Mouse (Mus musculus) liver, postnatal 0 days (tissue): ENCODE results near the gene Sh3bp4. TPM values are rescaled to one million over a fixed set of nuclear protein-coding genes. Genes with fewer than 3 reads are reported as not detected.

ENCODE experiments used
- ATAC-seq: fragments of 200-750 bp; cut with Nextera tagmentation; 2 replicates; pipeline ENCODE4 v1.8.0; 2017; ENCODE audit warnings: mild to moderate bottlenecking, moderate library complexity
- DNase-seq: peaks from one replicate; pipeline ENCODE4 v3.0.0-alpha.2; 2016
- H3K27ac ChIP-seq: fragments of 300-500 bp; sonication (generic); 2 replicates; pipeline ENCODE4 v1.5.1; 2014; ENCODE audit warnings: antibody characterized with exemption, moderate library complexity, mild to moderate bottlenecking, low read depth
- H3K27me3 ChIP-seq: fragments of 300-500 bp; sonication (generic); 2 replicates; pipeline ENCODE4 v1.6.1; 2014; ENCODE audit warnings: low read length, control low read depth, mixed read lengths; ENCODE audit not compliant: insufficient read depth
- H3K36me3 ChIP-seq: fragments of 300-500 bp; sonication (generic); replicated peaks from 2 replicates; pipeline ENCODE4 v1.6.1; 2014; ENCODE audit warnings: mild to moderate bottlenecking, control low read depth, low read length, moderate library complexity, mixed read lengths; ENCODE audit not compliant: insufficient read depth
- H3K4me1 ChIP-seq: fragments of 300-500 bp; sonication (generic); 2 replicates; pipeline ENCODE4 v1.6.1; 2014; ENCODE audit warnings: antibody characterized with exemption, mild to moderate bottlenecking, control low read depth; ENCODE audit not compliant: insufficient read depth
- H3K4me2 ChIP-seq: fragments of 300-500 bp; sonication (generic); 2 replicates; pipeline ENCODE4 v1.6.1; 2014; ENCODE audit warnings: low read depth, mild to moderate bottlenecking, low read length, moderate library complexity, mixed read lengths
- H3K4me3 ChIP-seq: fragments of 300-500 bp; sonication (generic); 2 replicates; pipeline ENCODE4 v1.5.1; 2014; ENCODE audit warnings: low read depth, low read length
- H3K9ac ChIP-seq: fragments of 300-500 bp; sonication (generic); replicated peaks from 2 replicates; pipeline ENCODE4 v1.6.1; 2014; ENCODE audit warnings: mild to moderate bottlenecking, moderate library complexity
- H3K9me3 ChIP-seq: fragments of 300-500 bp; sonication (generic); 2 replicates; pipeline ENCODE4 v1.6.1; 2016; ENCODE audit warnings: mild to moderate bottlenecking, control low read depth, low read length, mixed read lengths
- CTCF ChIP-seq: sonication (generic); IDR thresholded peaks from 2 replicates; pipeline ENCODE4 v1.5.1; 2016; ENCODE audit warnings: antibody characterized with exemption, low read depth
- EP300 ChIP-seq: IDR thresholded peaks from 2 replicates; pipeline ENCODE4 v1.6.1; 2016; ENCODE audit warnings: antibody characterized with exemption, low read depth, mild to moderate bottlenecking
- WGBS: fragments of 180-500 bp; shearing (Covaris S2); extraction: QIAGEN DNeasy Blood & Tissue Kit; methylation state at CpG from one replicate; pipeline ENCODE4 v1.1.7; 2014; ENCODE audit not compliant: insufficient replicate concordance; 5-methylcytosine and 5-hydroxymethylcytosine counted together
- polyA plus RNA-seq: library from polyadenylated mRNA; unstranded; fragments of >200 nt; fragmentation: Nextera tagmentation; extraction: Ambion mirVana; gene quantifications from 2 replicates; pipeline ENCODE4 v1.2.1, GENCODE M21; 2015

Gene Sh3bp4
- polyA plus RNA-seq, 1 experiment from 2014 or later, result 0.60 TPM

DNA sequence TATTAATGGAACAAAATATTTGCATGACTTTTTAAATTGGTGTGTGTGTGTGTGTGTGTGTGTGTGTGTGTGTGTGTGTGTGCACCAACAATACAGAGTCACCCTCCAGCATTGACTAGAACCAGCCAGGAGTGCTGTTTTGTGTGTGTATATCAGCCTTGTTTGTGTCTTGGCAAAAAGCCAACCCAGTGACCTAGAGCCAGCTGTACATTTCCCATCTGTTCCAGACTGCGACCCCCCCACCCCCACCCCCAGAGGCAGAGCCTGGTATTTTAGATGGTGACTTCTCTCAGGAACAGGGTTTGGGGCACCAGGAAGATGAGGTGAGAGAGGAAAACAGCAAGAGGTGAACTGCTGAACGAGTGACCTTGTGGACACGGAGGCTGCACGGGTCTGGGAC lies 24.2 kb downstream of the Sh3bp4 start:
- no peaks in the 10 kb centered on the region for H3K27me3 ChIP-seq
- no peak for TF ChIP-seq EP300
- no peak for TF ChIP-seq CTCF
- no peak for DNase-seq
- no peaks in the 10 kb centered on the region for H3K9me3 ChIP-seq
- WGBS, result 69% methylated on average over 4 of the region's 4 CpGs
- H3K27ac ChIP-seq, result no peak overlapping the region
- no peak overlapping the region for H3K9ac ChIP-seq
- H3K36me3 ChIP-seq, result no peaks in the 10 kb centered on the region
- ATAC-seq, result no peak
- H3K4me1 ChIP-seq, result peaks cover 3% of the 10 kb centered on the region; the same call in 1 of the 2 replicates
- H3K4me2 ChIP-seq, result no peak overlapping the region
- H3K4me3 ChIP-seq, result no peak overlapping the region

- no peaks in the 10 kb centered on the region for H3K27me3 ChIP-seq
- no peak overlapping the region for H3K4me2 ChIP-seq
- H3K9ac ChIP-seq, result no peak overlapping the region
- no peak overlapping the region for H3K27ac ChIP-seq
- no peak for ATAC-seq
- no peaks in the 10 kb centered on the region for H3K9me3 ChIP-seq
- 48% methylated on average over 14 of the region's 14 CpGs for WGBS
- peaks cover 3% of the 10 kb centered on the region; the same call in 1 of the 2 replicates for H3K4me1 ChIP-seq
- H3K4me3 ChIP-seq, result no peak overlapping the region
- no peak for TF ChIP-seq EP300
- TF ChIP-seq CTCF, result no peak
- DNase-seq, result no peak
- H3K36me3 ChIP-seq, result no peaks in the 10 kb centered on the region
Observed at GRCm38 (mm10) chr1:89095642-89096424, 25.6 kb downstream of the Sh3bp4 start.

- no peak overlapping the region for H3K9ac ChIP-seq
- no peak for ATAC-seq
Observed at GRCm38 (mm10) chr1:89102231-89103003, 32.2 kb downstream of the Sh3bp4 start.

GRCm38 (mm10) chr1:89103004-89103263 lies 32.7 kb downstream of the Sh3bp4 start:
- DNase-seq (no peak), ATAC-seq (no peak)
- no peak overlapping the region for H3K9ac ChIP-seq
- no peak overlapping the region for H3K4me3 ChIP-seq
- peaks cover 15% of the 10 kb centered on the region for H3K4me1 ChIP-seq
- no peak for TF ChIP-seq EP300
- no peak for TF ChIP-seq CTCF
- no peak overlapping the region for H3K4me2 ChIP-seq
- no peaks in the 10 kb centered on the region for H3K27me3 ChIP-seq
- 75% methylated on average over 3 of the region's 3 CpGs for WGBS
- H3K27ac ChIP-seq, result no peak overlapping the region
- H3K36me3 ChIP-seq, result no peaks in the 10 kb centered on the region
- H3K9me3 ChIP-seq, result no peaks in the 10 kb centered on the region

More at GRCm38 (mm10) chr1:89102231-89103003, 32.2 kb downstream of the Sh3bp4 start:
- no peak overlapping the region for H3K27ac ChIP-seq
- 71% methylated on average over 13 of the region's 15 CpGs for WGBS
- no peak overlapping the region for H3K4me2 ChIP-seq
- DNase-seq, result no peak
- no peaks in the 10 kb centered on the region for H3K27me3 ChIP-seq
- H3K9me3 ChIP-seq, result no peaks in the 10 kb centered on the region
- H3K4me1 ChIP-seq, result peaks cover 14% of the 10 kb centered on the region; the same call in 1 of the 2 replicates
- no peak overlapping the region for H3K4me3 ChIP-seq
- TF ChIP-seq CTCF (no peak), EP300 (no peak)
- H3K36me3 ChIP-seq, result no peaks in the 10 kb centered on the region

- 74% methylated on average over 12 of the region's 12 CpGs for WGBS
- no peak overlapping the region for H3K4me3 ChIP-seq
- H3K27me3 ChIP-seq, result no peaks in the 10 kb centered on the region
- no peak overlapping the region for H3K27ac ChIP-seq
- no peak overlapping the region for H3K9ac ChIP-seq
- TF ChIP-seq EP300 (no peak), CTCF (no peak)
- H3K36me3 ChIP-seq, result no peaks in the 10 kb centered on the region
- peaks cover 21% of the 10 kb centered on the region for H3K4me1 ChIP-seq
- H3K9me3 ChIP-seq, result no peaks in the 10 kb centered on the region
- no peak for ATAC-seq
- DNase-seq, result no peak
- no peak overlapping the region for H3K4me2 ChIP-seq
Observed at GRCm38 (mm10) chr1:89103505-89103904, 33.3 kb downstream of the Sh3bp4 start.

DNA sequence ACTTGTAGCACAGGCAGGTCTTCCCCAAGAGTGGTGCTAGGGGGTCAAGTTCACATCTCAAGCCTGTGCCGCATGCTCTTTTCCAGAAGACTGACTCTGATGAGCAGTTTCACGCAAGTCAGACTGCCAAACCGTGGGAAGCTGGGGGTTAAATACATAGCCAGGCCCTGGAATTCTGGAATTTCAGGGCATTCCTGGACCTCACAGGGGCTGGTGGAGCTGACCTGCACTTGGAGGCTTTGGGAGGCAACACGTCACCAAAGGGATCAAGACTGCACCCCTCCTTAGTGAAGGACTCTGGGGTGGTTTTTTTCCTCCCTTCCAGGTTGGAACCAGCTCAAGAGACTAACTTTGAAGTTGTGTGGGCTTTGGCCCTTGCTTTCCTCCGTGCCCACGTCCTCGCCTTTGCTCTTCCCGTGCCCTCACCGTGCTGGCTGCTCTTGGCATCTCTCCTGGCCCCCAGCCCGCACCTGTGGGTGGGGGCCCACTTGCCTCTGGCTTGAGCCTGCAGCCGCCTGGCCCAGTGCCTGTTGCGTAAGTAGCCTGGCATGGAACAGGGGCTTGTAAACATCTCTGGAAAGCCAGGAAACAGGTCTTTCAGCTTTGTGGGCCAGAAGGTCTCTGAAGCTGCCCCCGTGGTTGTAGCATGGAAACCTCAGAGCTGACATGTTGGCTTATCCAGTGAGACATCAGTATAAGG lies 34.0 kb downstream of the Sh3bp4 start:
- Histone ChIP-seq H3K27ac (no peak overlapping the region), H3K27me3 (no peaks in the 10 kb centered on the region), H3K9me3 (no peaks in the 10 kb centered on the region), H3K36me3 (no peaks in the 10 kb centered on the region), H3K4me2 (no peak overlapping the region), H3K9ac (no peak overlapping the region), H3K4me1 (peaks cover 27% of the 10 kb centered on the region), H3K4me3 (no peak overlapping the region)
- TF ChIP-seq CTCF (no peak), EP300 (no peak)
- ATAC-seq (peak; percentile 48; the same call in 1 of the 2 replicates), DNase-seq (peak; percentile 49)
- WGBS, result 66% methylated on average over 13 of the region's 13 CpGs
